Mouse (Mus musculus) MEL (cell line): Measurements from ENCODE around the gene P2rx4. TPM values are rescaled to one million over a fixed set of nuclear protein-coding genes. Genes with fewer than 3 reads are reported as not detected.

Experiments used
- DNase-seq: peaks from one replicate; pipeline ENCODE4 v3.0.0; 2011; ENCODE audit warnings: low read depth, low spot score
- H3K27ac ChIP-seq: 2 replicates; pipeline ENCODE4 v1.5.1; 2012; ENCODE audit warnings: low read depth, mild to moderate bottlenecking, control low read depth, low read length, moderate library complexity; ENCODE audit not compliant: control insufficient read depth
- H3K27me3 ChIP-seq, 2 experiments: fragments of 150-350 bp in 1 of 2; sonication (generic) in 1 of 2; 2 replicates each; pipeline ENCODE4 v1.6.1; 2012; ENCODE audit warnings: low read length in 2 of 2, mild to moderate bottlenecking in 2 of 2, improper control_type of control experiment in 1 of 2, moderate library complexity in 1 of 2; ENCODE audit not compliant: insufficient read depth in 2 of 2, control insufficient read depth in 1 of 2
- H3K36me3 ChIP-seq, 2 experiments: 2 replicates each; pipeline ENCODE4 v1.6.1; 2012 to 2014; ENCODE audit warnings: low read length in 2 of 2, improper control_type of control experiment in 1 of 2, inconsistent platforms in 1 of 2, mild to moderate bottlenecking in 1 of 2; ENCODE audit not compliant: insufficient read depth in 2 of 2, control insufficient read depth in 1 of 2
- H3K4me1 ChIP-seq, 2 experiments: fragments of 150-350 bp in 1 of 2; sonication (generic) in 1 of 2; 2 replicates each; pipeline ENCODE4 v1.6.1; 2012; ENCODE audit warnings: low read length in 2 of 2, improper control_type of control experiment in 1 of 2, mild to moderate bottlenecking in 1 of 2; ENCODE audit not compliant: insufficient read depth in 2 of 2, control insufficient read depth in 1 of 2
- H3K4me3 ChIP-seq, 2 experiments: fragments of 150-350 bp in 1 of 2; sonication (generic) in 1 of 2; 2 replicates each; pipeline ENCODE4 v1.5.1; 2012; ENCODE audit warnings: low read depth in 2 of 2, low read length in 2 of 2, mild to moderate bottlenecking in 2 of 2, moderate library complexity in 2 of 2, control low read depth in 1 of 2, improper control_type of control experiment in 1 of 2; ENCODE audit not compliant: control insufficient read depth in 1 of 2, insufficient read depth in 1 of 2
- H3K79me2 ChIP-seq: 2 replicates; pipeline ENCODE4 v1.6.1; 2012; ENCODE audit warnings: mild to moderate bottlenecking, low read length, moderate library complexity; ENCODE audit not compliant: control insufficient read depth, poor library complexity, insufficient read depth
- H3K9ac ChIP-seq: 2 replicates; pipeline ENCODE4 v1.6.1; 2012; ENCODE audit warnings: low read depth, mild to moderate bottlenecking, control low read depth, low read length, moderate library complexity; ENCODE audit not compliant: control insufficient read depth, poor library complexity, severe bottlenecking
- H3K9me3 ChIP-seq: fragments of 150-350 bp; sonication (generic); replicated peaks from 2 replicates; pipeline ENCODE4 v1.6.1; 2012; ENCODE audit warnings: mild to moderate bottlenecking, low read length, improper control_type of control experiment, moderate library complexity; ENCODE audit not compliant: insufficient read depth
- CHD1 ChIP-seq: IDR thresholded peaks from 2 replicates; pipeline ENCODE4 v1.6.1; 2012; ENCODE audit warnings: low read depth, mild to moderate bottlenecking, inconsistent platforms, low read length, improper control_type of control experiment
- E2F4 ChIP-seq: IDR thresholded peaks from 2 replicates; pipeline ENCODE4 v1.6.1; 2011; ENCODE audit warnings: low read depth, low read length, improper control_type of control experiment, borderline replicate concordance
- ELF1 ChIP-seq: IDR thresholded peaks from 2 replicates; pipeline ENCODE4 v1.6.1; 2014; ENCODE audit warnings: low read depth, mild to moderate bottlenecking, inconsistent platforms, low read length, improper control_type of control experiment, moderate library complexity
- ETS1 ChIP-seq: IDR thresholded peaks from 2 replicates; pipeline ENCODE4 v1.6.1; 2012; ENCODE audit warnings: low read depth, mild to moderate bottlenecking, inconsistent platforms, low read length, improper control_type of control experiment, moderate library complexity
- GABPA ChIP-seq: IDR thresholded peaks from 2 replicates; pipeline ENCODE4 v1.6.1; 2012; ENCODE audit warnings: low read depth, mild to moderate bottlenecking, inconsistent platforms, low read length, improper control_type of control experiment, moderate library complexity
- GATA1 ChIP-seq: IDR thresholded peaks from 2 replicates; pipeline ENCODE4 v1.6.1; 2011; ENCODE audit warnings: low read depth, low read length, improper control_type of control experiment
- HCFC1 ChIP-seq: IDR thresholded peaks from 2 replicates; pipeline ENCODE4 v1.6.1; 2012; ENCODE audit warnings: low read depth, mild to moderate bottlenecking, inconsistent platforms, low read length, improper control_type of control experiment, moderate library complexity
- JUND ChIP-seq: IDR thresholded peaks from 2 replicates; pipeline ENCODE4 v1.6.1; 2011; ENCODE audit warnings: low read depth, mild to moderate bottlenecking, improper control_type of control experiment, low read length
- MAFK ChIP-seq: IDR thresholded peaks from 2 replicates; pipeline ENCODE4 v1.6.1; 2011; ENCODE audit warnings: low read depth, mild to moderate bottlenecking, low read length, improper control_type of control experiment, borderline replicate concordance
- MAZ ChIP-seq: IDR thresholded peaks from 2 replicates; pipeline ENCODE4 v1.6.1; 2012; ENCODE audit warnings: low read depth, mild to moderate bottlenecking, inconsistent platforms, low read length, improper control_type of control experiment
- MEF2A ChIP-seq: IDR thresholded peaks from 2 replicates; pipeline ENCODE4 v1.6.1; 2014; ENCODE audit warnings: low read depth, mild to moderate bottlenecking, inconsistent platforms, low read length, improper control_type of control experiment; ENCODE audit not compliant: poor library complexity, insufficient replicate concordance, severe bottlenecking; ENCODE audit errors: extremely low read depth
- MXI1 ChIP-seq: IDR thresholded peaks from 2 replicates; pipeline ENCODE4 v1.6.1; 2011; ENCODE audit warnings: mild to moderate bottlenecking, low read depth, low read length, improper control_type of control experiment
- MYB ChIP-seq: IDR thresholded peaks from 2 replicates; pipeline ENCODE4 v1.6.1; 2011; ENCODE audit warnings: mild to moderate bottlenecking, low read depth, low read length, improper control_type of control experiment
- POLR2AphosphoS5 ChIP-seq: IDR thresholded peaks from 2 replicates; pipeline ENCODE4 v1.6.1; 2012; ENCODE audit warnings: low read depth, borderline replicate concordance, mild to moderate bottlenecking, inconsistent platforms, low read length, moderate library complexity, mixed read lengths
- SMC3 ChIP-seq: IDR thresholded peaks from 2 replicates; pipeline ENCODE4 v1.6.1; 2011; ENCODE audit warnings: low read depth, low read length, improper control_type of control experiment
- TCF12 ChIP-seq: IDR thresholded peaks from 2 replicates; pipeline ENCODE4 v1.6.1; 2014; ENCODE audit warnings: low read depth, mild to moderate bottlenecking, inconsistent platforms, low read length, improper control_type of control experiment, moderate library complexity
- ZNF384 ChIP-seq: IDR thresholded peaks from 2 replicates; pipeline ENCODE4 v1.6.1; 2012; ENCODE audit warnings: low read depth, mild to moderate bottlenecking, inconsistent platforms, low read length, improper control_type of control experiment
- polyA plus RNA-seq, 2 experiments: library from polyadenylated mRNA; stranded (reverse) in 1 of 2; unstranded in 1 of 2; fragments of >175 nt in 1 of 2; fragments of >200 nt in 1 of 2; gene quantifications; 2 replicates each; pipeline versions ENCODE4 v1.2.1 to v1.2.4; 2012; ENCODE audit warnings: low replicate concordance in 2 of 2, low read depth in 1 of 2; ENCODE audit not compliant: insufficient read length in 2 of 2, insufficient read depth in 1 of 2, missing spikeins in 1 of 2
- total RNA-seq: library from RNA; depleted of rRNA; stranded (reverse); fragments of 300-350 nt; gene quantifications from 2 replicates; pipeline ENCODE4 v1.2.3, GENCODE M21; 2012

P2rx4 gene
- total and polyA plus RNA-seq, 3 experiments: 15.2 to 30.9 TPM; not detected in 1

GRCm38 (mm10) chr5:122726068-122726467 lies 18.7 kb downstream of the P2rx4 start (continued):
- TF ChIP-seq TCF12 (no peak), JUND (no peak), ETS1 (no peak)

- no peak overlapping the region for H3K4me3 ChIP-seq
- no peak for TF ChIP-seq ELF1
- TF ChIP-seq MYB: no peak
- TF ChIP-seq GATA1: no peak
- no peak for TF ChIP-seq GABPA
- TF ChIP-seq, all 39 proteins: peak for 0
- Histone ChIP-seq H3K79me2 (no peaks in the 10 kb centered on the region), H3K36me3 (no peaks in the 10 kb centered on the region; a peak in 1 of 4 replicates), H3K27me3 (no peaks in the 10 kb centered on the region), H3K9ac (no peak overlapping the region), H3K4me1 (no peaks in the 10 kb centered on the region), H3K9me3 (no peaks in the 10 kb centered on the region), H3K27ac (no peak overlapping the region)
- no peak for DNase-seq
These were observed 19.3 kb downstream of the P2rx4 start for GRCm38 (mm10) chr5:122726595-122726994.

GRCm38 (mm10) chr5:122727096-122727495 lies 19.8 kb downstream of the P2rx4 start:
- H3K4me3 ChIP-seq: no peak overlapping the region
- H3K27ac ChIP-seq: no peak overlapping the region
- no peaks in the 10 kb centered on the region for H3K27me3 ChIP-seq
- no peaks in the 10 kb centered on the region for H3K4me1 ChIP-seq
- H3K9ac ChIP-seq: no peak overlapping the region
- TF ChIP-seq MEF2A (no peak), E2F4 (no peak), MAZ (no peak)
- H3K36me3 ChIP-seq: no peaks in the 10 kb centered on the region; a peak in 1 of 4 replicates
- H3K79me2 ChIP-seq: no peaks in the 10 kb centered on the region
- H3K9me3 ChIP-seq: no peaks in the 10 kb centered on the region
- no peak for DNase-seq

GRCm38 (mm10) chr5:122730776-122731175 lies 23.4 kb downstream of the P2rx4 start:
- no peaks in the 10 kb centered on the region for H3K79me2 ChIP-seq
- no peaks in the 10 kb centered on the region for H3K4me1 ChIP-seq
- H3K9me3 ChIP-seq: no peaks in the 10 kb centered on the region
- DNase-seq: no peak
- no peak overlapping the region for H3K27ac ChIP-seq
- no peak overlapping the region for H3K9ac ChIP-seq
- no peaks in the 10 kb centered on the region for H3K27me3 ChIP-seq
- no peak overlapping the region for H3K4me3 ChIP-seq
- H3K36me3 ChIP-seq: no peaks in the 10 kb centered on the region; a peak in 1 of 4 replicates
- TF ChIP-seq MXI1: no peak
- TF ChIP-seq SMC3: no peak
- TF ChIP-seq CHD1: no peak
- no peak for TF ChIP-seq MAZ
- TF ChIP-seq GATA1: no peak
- no peak for TF ChIP-seq ZNF384
- TF ChIP-seq MAFK: no peak
- no peak for TF ChIP-seq POLR2AphosphoS5
- TF ChIP-seq TCF12: no peak
- TF ChIP-seq HCFC1: no peak
- TF ChIP-seq, all 39 proteins: peak for 0
